Mouse (Mus musculus) adrenal gland, postnatal 10 days (tissue): Measurements from ENCODE around the gene Rhog. TPM values are rescaled to one million over a fixed set of nuclear protein-coding genes. Genes with fewer than 3 reads are reported as not detected.
"Not testable (repeated sequence)": the region's sequence is repeated elsewhere in the genome, so short reads cannot be mapped to it uniquely, and the experiment has no call there.

Experiments used
- DNase-seq: peaks from one replicate; pipeline ENCODE4 v3.0.0; 2021; ENCODE audit warnings: mixed read lengths
- long read RNA-seq, 2 experiments: library from polyadenylated mRNA; stranded (forward); transcript quantifications; one replicate each; pipeline ENCODE4 v2.0.0; 2021
- total RNA-seq, 2 experiments: library from RNA; stranded (reverse); gene quantifications; 2 replicates each; pipeline ENCODE4 v1.2.3; 2021

Rhog gene
- 10 to 100 TPM; 47.9 to 57.5 TPM for total RNA-seq
- long read RNA-seq, experiment 1, transcript Rhog-201 (2 exons, 1,269 nt) = major isoform, 16 of 26 reads
- long read RNA-seq, experiment 1, partial matches to known transcripts = 9 of 26 reads
- long read RNA-seq, experiment 1, other reads (novel, unspliced or antisense) = 1 of 26 reads
- long read RNA-seq, experiment 2, transcript Rhog-201 (2 exons, 1,269 nt) = major isoform, 16 of 18 reads
- long read RNA-seq, experiment 2, partial matches to known transcripts = 2 of 18 reads
- long read RNA-seq, experiment 2, other reads (novel, unspliced or antisense) = 0 of 18 reads

GRCm38 (mm10) chr7:102255954-102256353 is at the start of gene Rhog:
Gene Rhog, minus strand, starts transcription at chr7:102256054.
- DNase-seq = no peak

DNA sequence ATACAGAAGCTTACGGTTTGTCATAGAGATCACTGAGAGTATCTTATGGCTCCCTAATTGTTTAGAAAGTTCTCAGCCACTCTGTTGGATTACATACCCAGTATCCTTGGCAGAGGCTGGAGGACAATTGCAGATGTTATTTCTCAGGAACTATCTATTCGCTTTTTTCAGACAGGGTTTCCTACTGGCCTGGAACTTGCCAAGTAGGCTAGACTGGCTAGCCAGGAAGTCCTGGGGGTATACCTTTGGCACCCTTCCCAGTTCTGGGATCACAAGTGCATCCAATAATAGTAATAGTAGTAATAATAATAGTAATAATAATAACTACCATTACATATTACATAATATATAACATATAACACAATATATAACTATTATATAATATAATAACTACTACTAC is 49.7 kb upstream of the Rhog start:
- peak; percentile 48 for DNase-seq

- DNase-seq = no peak
Observed at GRCm38 (mm10) chr7:102302471-102302870, 46.6 kb upstream of the Rhog start.

- no peak for DNase-seq
Observed at GRCm38 (mm10) chr7:102300761-102301160, 44.9 kb upstream of the Rhog start.

DNA sequence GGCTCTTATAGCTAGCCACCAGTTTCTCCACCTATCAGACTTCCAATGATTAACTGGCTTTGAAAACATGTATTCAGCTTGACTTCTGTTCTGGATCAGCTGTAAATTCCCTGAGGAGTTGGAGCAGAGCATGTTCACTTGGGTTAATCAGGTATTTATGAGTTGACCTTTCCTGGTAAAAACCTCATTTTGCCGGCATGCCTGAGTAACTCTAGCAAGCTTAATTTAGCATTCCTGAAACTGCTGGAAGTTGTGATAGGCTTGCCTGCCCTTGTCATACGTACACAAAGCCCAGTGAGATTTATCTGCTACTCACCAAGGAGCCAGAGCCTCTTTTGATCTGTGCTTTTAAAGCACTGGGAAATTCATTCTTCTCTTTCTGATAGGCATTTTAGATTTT is 37.4 kb upstream of the Rhog start:
- no peak for DNase-seq

DNA sequence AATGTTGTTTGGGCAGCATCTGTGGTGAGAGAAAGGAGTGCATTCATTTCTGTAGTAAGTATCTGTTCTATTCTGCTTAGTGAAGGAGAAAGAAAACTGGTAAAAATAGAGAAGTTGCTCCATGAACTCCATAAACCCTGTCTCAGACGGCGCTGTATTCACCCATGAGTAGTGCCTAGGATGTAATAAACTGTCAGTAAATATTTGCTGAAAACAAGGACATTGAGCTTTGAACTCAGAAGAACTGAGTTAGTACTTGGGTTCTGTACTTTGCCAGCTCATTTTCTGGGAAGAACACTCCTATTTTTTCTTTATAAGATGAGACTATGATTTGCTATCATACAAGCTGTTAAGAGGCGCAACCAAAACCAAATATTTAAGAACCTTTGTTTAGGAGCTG is 36.4 kb upstream of the Rhog start:
- no peak for DNase-seq

DNA sequence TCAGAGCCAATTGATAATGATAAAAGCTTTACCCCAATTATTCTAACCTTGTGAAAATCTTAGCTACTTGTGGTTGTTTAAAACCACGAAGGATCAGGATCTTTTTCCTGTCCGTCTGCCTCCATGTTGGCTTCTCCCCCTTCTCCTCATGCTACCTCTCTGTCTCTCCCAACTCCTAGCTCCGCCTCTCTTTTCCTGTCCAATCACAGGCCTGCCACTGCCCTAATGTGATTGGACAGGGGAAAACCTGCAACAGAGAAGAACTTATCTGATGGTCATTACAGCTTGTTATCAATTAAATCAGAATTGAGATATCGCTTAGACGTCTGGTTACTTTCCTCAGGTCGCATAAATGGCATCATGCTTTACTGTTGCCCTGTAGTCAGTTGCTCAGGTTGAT is 33.6 kb upstream of the Rhog start:
- no peak for DNase-seq

- peak; percentile 15 for DNase-seq
Observed at GRCm38 (mm10) chr7:102282261-102282660, 26.4 kb upstream of the Rhog start.

DNA sequence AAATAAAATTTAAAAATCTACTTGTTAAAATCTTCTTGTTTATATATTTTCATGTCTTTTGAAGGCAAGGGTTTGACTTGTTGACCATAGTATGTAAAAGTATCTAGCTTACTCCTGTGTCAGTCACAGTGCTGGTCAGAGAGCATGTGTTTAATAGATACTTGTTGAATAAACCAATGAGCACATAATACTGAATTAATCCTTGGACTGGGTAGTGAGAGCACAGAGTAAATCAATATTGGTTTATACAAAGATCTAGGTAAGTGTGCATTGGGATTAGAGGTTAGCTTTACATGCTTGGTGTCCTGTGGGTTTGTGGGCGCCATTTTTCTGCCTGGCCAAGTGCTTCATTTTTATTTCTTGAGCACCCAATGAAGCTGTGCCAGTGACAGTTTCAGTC is 25.5 kb upstream of the Rhog start:
- no peak for DNase-seq

GRCm38 (mm10) chr7:102272422-102272948 is 16.6 kb upstream of the Rhog start:
- no peak for DNase-seq

- no peak for DNase-seq
Observed at GRCm38 (mm10) chr7:102268395-102268748, 12.5 kb upstream of the Rhog start.

DNA sequence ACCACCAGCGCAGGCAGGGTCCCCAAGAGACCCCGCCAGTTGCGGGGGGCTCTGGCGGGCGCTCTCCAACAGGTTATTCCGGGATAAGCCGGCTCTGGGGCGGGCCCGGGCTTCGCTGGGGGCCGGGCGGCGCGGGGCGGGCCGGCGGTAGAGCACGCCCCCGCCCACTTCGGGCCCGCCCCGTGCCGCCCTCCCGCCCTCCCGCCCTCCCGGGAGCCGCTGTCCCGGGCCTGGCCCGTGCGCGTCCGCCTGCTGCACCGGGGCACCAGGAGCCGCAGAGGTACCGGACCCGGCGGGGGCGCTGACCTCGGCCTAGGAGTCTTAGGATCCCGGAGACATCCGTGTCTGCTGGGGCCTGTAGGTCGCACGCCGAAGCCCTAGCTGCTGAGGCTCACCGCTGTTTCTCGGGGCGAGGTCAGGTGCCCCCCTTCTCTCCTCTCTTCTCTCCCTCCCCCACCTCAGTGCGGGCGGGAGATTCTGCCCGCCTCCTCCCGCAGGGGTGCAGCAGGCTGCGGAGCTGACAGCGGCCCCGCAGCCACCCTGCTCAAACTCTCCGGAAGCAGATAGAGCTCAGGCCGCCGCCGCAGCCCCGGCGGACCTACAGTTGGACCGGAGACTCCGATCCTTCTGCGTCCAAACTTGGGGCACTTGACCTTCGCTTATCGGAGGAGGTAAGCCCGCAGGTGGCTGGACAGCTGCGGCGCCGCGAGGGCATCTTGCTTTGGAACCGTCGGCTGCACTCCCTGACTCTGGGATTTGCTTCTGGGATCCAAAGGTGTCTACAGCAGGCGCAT is 11.9 kb upstream of the Rhog start, which contains the start of gene Stim1:
Gene Stim1, plus strand, starts transcription at position 206 of the 794 bp plus-strand sequence.
- DNase-seq = peak; percentile 83

GRCm38 (mm10) chr7:102267113-102267579 is 11.3 kb upstream of the Rhog start:
- peak; percentile 96 for DNase-seq

GRCm38 (mm10) chr7:102266401-102267042 is 10.7 kb upstream of the Rhog start:
- peak; percentile 13 for DNase-seq

GRCm38 (mm10) chr7:102266021-102266400 is 10.2 kb upstream of the Rhog start:
- DNase-seq = not testable (repeated sequence)

DNA sequence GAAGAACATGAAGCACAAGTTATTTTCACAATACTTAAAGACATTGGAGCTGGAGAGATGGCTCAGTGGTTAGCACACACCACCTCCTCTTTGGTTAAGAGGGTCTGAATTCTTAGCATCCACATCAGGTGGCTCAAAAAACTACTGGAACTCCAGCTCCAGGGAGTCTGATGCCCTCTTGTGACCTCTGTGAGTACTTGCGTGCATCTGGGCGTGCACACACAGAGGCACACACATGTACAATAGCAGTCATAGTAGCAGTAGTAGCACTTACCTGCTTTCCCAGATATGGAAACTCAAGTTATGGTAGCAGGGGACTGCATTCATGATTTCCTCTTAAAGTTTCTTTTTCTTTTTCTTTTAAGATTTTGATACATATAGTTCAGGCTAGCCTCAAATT is 7.2 kb upstream of the Rhog start:
- no peak for DNase-seq

GRCm38 (mm10) chr7:102260518-102260917 is 4.7 kb upstream of the Rhog start:
- no peak for DNase-seq

GRCm38 (mm10) chr7:102259716-102260479 is 4.0 kb upstream of the Rhog start:
- DNase-seq = no peak

- DNase-seq = no peak
Observed at GRCm38 (mm10) chr7:102258753-102259152, 2.9 kb upstream of the Rhog start.

DNA sequence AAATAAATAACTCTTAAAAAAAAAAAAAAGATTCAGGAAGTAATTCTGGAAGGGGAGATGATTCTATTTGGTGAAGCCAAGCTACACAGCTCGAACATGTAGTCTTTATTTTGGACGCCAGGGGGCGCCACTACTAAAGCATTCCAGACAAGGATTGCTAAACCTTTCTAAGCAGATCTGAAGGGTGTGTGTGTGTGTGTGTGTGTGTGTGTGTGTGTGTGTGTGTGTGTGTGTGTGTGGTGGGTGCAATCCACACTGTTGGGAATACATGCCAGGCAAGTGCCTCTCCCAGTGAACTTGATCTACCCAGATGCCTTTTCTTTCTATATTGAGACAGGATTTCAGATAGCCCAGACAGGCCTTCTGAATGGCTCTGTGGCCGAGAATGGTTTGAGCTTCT is 2.3 kb upstream of the Rhog start:
- DNase-seq = peak; percentile 91

DNA sequence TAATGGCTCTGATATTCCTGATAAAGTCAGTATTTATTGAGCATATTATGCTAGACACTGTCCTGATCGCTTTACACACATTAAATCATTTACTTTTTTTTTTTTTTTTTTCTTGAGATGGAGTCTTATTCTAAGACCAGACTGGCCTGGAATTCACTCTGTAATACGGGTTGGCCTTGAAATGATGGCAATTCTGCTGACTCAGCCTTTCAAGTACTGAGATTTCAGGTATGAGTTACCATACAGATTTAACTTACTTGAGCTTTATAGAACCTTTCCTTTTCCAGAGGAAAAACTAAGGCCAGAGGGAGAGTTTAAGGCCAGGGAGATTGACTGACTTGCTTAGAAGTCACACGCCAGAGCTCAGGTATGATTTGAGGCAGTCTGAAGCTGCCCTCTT is 782 bp upstream of the Rhog start:
- DNase-seq = no peak

DNA sequence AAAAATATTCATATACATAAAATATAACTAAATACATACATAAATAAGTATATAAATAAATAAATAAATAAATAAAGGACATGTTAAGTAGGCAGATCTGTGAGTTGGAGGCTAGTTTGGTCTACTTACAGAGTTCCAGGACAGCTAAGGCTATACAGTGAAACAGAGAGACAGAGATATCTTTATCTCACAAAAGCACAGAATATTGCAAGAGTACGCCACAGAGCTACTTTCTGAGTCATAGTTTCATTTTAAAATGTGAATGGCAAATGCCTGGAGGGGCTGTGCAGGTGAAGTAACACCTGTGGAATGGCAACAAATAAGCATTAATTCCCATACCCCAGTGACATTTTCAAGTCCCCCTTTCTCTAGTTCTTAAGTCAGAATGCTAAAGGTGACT is 2.2 kb downstream of the Rhog start:
- DNase-seq = no peak
